Mouse (Mus musculus): ENCODE data around the gene Cdk8. TPM values are rescaled to one million over a fixed set of nuclear protein-coding genes. Genes with fewer than 3 reads are reported as not detected.

Cdk8 gene
- polyA plus RNA-seq (2015; fragmentation: Nextera tagmentation; extraction: Ambion mirVana): 15.0 and 15.5 TPM in 2 replicates

GRCm38 (mm10) chr5:146230864-146231654 lies at the start of gene Cdk8:
Gene Cdk8, plus strand, starts transcription at chr5:146231230.

GRCm38 (mm10) chr5:146185204-146185603 lies 45.8 kb upstream of the Cdk8 start, which contains the start of gene 1700001J03Rik:
Gene 1700001J03Rik, minus strand, starts transcription at chr5:146185304.

GRCm38 (mm10) chr5:146220879-146221714 lies 9.9 kb upstream of the Cdk8 start, which contains the start of gene Rnf6:
Gene Rnf6, minus strand, starts transcription at chr5:146221555.

Other genes with a start within 250 kb of the Cdk8 start
- gene Cyp3a25, start 221.6 kb upstream of the Cdk8 start, polyA plus RNA-seq (2015; fragmentation: Nextera tagmentation; extraction: Ambion mirVana): 0.17 TPM in 1 of 2 replicates, not detected in the other
- not detected in 2 replicates for gene Cyp3a59, start 152.0 kb upstream of the Cdk8 start, polyA plus RNA-seq (2015; fragmentation: Nextera tagmentation; extraction: Ambion mirVana)
- gene Gm5565, start 70.7 kb upstream of the Cdk8 start, polyA plus RNA-seq (2015; fragmentation: Nextera tagmentation; extraction: Ambion mirVana): not detected in 2 replicates
- gene Gm6309, start 60.5 kb upstream of the Cdk8 start, polyA plus RNA-seq (2015; fragmentation: Nextera tagmentation; extraction: Ambion mirVana): not detected in 2 replicates
- gene 1700001J03Rik, start 45.9 kb upstream of the Cdk8 start, polyA plus RNA-seq (2015; fragmentation: Nextera tagmentation; extraction: Ambion mirVana): not detected in 2 replicates
- 18.9 and 21.1 TPM in 2 replicates for gene Rnf6, start 9.7 kb upstream of the Cdk8 start, polyA plus RNA-seq (2015; fragmentation: Nextera tagmentation; extraction: Ambion mirVana)
- 0.02 and 0.07 TPM in 2 replicates for gene Wasf3, start 153.8 kb downstream of the Cdk8 start, polyA plus RNA-seq (2015; fragmentation: Nextera tagmentation; extraction: Ambion mirVana)

Data from spleen, postnatal 0 days (tissue).